Mouse (Mus musculus): Measurements from ENCODE around the gene Agfg1. TPM values are rescaled to one million over a fixed set of nuclear protein-coding genes. Genes with fewer than 3 reads are reported as not detected.
"Not testable (repeated sequence)": the region's sequence is repeated elsewhere in the genome, so short reads cannot be mapped to it uniquely, and the experiment has no call there.

Agfg1 gene
- polyA plus RNA-seq, 1 experiment from 2014 or later: 37.2 TPM

GRCm38 (mm10) chr1:82938666-82939065, 99.4 kb downstream of the Agfg1 start:
- no peak overlapping the region for H3K27ac ChIP-seq (ENCODE audit: low read length)
- H3K27me3 ChIP-seq (ENCODE audit: control insufficient read depth, insufficient read depth, low read length): no peaks in the 10 kb centered on the region
- WGBS: 96% methylated on average over 5 of the region's 5 CpGs
- H3K9me3 ChIP-seq (ENCODE audit: control insufficient read depth, low read depth, low read length): peaks cover 5% of the 10 kb centered on the region; the same call in 1 of the 2 replicates
- H3K9ac ChIP-seq (replicated peaks; ENCODE audit: low read depth, low read length): no peak overlapping the region
- no peak overlapping the region for H3K4me3 ChIP-seq (ENCODE audit: low read depth, low read length)
- H3K4me2 ChIP-seq (replicated peaks; ENCODE audit: low read depth, low read length): no peak overlapping the region
- no peak for ATAC-seq (ENCODE audit: insufficient number of reproducible peaks, insufficient read depth, low FRiP score, low read depth)
- H3K36me3 ChIP-seq (ENCODE audit: control insufficient read depth, insufficient read depth, low read length): no peaks in the 10 kb centered on the region
- H3K4me1 ChIP-seq (ENCODE audit: control insufficient read depth, insufficient read depth, low read length): no peaks in the 10 kb centered on the region

- H3K36me3 ChIP-seq (ENCODE audit: control insufficient read depth, insufficient read depth, low read length); H3K4me2 ChIP-seq (replicated peaks; ENCODE audit: low read depth, low read length); H3K4me3 ChIP-seq (ENCODE audit: low read depth, low read length); H3K27me3 ChIP-seq (ENCODE audit: control insufficient read depth, insufficient read depth, low read length); H3K9ac ChIP-seq (replicated peaks; ENCODE audit: low read depth, low read length); H3K27ac ChIP-seq (ENCODE audit: low read length); ATAC-seq (ENCODE audit: insufficient number of reproducible peaks, insufficient read depth, low FRiP score, low read depth); H3K4me1 ChIP-seq (ENCODE audit: control insufficient read depth, insufficient read depth, low read length); H3K9me3 ChIP-seq (ENCODE audit: control insufficient read depth, low read depth, low read length): not testable (repeated sequence)
- 61% methylated on average over 1 of the region's 2 CpGs for WGBS
Observed at GRCm38 (mm10) chr1:82942505-82942904, 103.2 kb downstream of the Agfg1 start.

DNA sequence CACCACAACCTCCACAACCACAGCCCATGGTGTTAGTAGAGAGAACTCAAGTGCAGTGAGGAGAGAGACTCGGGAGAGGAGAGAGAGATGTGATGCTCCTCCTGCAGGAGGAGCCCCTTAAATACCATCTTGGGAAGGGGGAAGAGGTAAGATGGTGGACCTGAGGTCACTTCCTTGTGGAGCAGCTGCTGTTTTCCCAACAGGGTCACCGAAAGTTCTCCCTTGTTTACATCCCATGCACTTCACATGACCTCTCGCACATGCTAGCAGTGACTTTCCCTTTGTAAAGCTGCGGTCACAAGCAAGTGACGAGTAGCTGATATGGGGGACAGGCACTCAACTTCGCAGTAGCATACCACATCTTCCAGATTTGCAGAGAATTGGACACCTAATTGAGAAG, 104.0 kb downstream of the Agfg1 start, which contains the start of gene A030003K21Rik:
Gene A030003K21Rik (minus strand): TSS at position 94 of the 400 bp plus-strand sequence.
- H3K4me1 ChIP-seq (ENCODE audit: control insufficient read depth, insufficient read depth, low read length); H3K4me3 ChIP-seq (ENCODE audit: low read depth, low read length); H3K27ac ChIP-seq (ENCODE audit: low read length); H3K9me3 ChIP-seq (ENCODE audit: control insufficient read depth, low read depth, low read length); H3K36me3 ChIP-seq (ENCODE audit: control insufficient read depth, insufficient read depth, low read length); ATAC-seq (ENCODE audit: insufficient number of reproducible peaks, insufficient read depth, low FRiP score, low read depth); H3K4me2 ChIP-seq (replicated peaks; ENCODE audit: low read depth, low read length); H3K9ac ChIP-seq (replicated peaks; ENCODE audit: low read depth, low read length); H3K27me3 ChIP-seq (ENCODE audit: control insufficient read depth, insufficient read depth, low read length): not testable (repeated sequence)
- no CpG with 5 or more reads among the region's 6 CpGs for WGBS

GRCm38 (mm10) chr1:82946029-82946428, 106.7 kb downstream of the Agfg1 start:
- 100% methylated on average over 2 of the region's 2 CpGs for WGBS
- H3K9me3 ChIP-seq (ENCODE audit: control insufficient read depth, low read depth, low read length); H3K4me2 ChIP-seq (replicated peaks; ENCODE audit: low read depth, low read length); H3K27ac ChIP-seq (ENCODE audit: low read length); H3K4me3 ChIP-seq (ENCODE audit: low read depth, low read length); ATAC-seq (ENCODE audit: insufficient number of reproducible peaks, insufficient read depth, low FRiP score, low read depth); H3K27me3 ChIP-seq (ENCODE audit: control insufficient read depth, insufficient read depth, low read length); H3K4me1 ChIP-seq (ENCODE audit: control insufficient read depth, insufficient read depth, low read length); H3K9ac ChIP-seq (replicated peaks; ENCODE audit: low read depth, low read length); H3K36me3 ChIP-seq (ENCODE audit: control insufficient read depth, insufficient read depth, low read length): not testable (repeated sequence)

DNA sequence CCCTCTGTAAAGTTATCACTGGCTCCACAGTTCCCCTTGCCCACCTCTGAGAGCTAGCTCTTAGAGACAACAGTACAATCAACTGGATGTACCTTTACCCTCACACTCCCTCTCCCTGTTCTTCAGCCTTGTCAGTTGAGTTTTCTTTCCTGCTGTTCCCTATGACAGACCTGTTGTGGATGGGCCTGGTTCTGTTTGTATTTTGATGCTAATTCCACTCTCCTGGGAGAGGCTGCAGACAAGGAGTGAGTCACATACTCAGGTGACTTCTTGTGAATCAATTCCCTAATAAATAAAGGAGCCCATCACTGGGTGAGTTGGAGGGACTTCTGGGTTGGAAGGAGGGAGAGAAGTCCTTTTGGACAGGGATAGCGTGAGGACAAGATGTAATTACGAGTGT, 109.3 kb downstream of the Agfg1 start:
- H3K9ac ChIP-seq (replicated peaks; ENCODE audit: low read depth, low read length): no peak overlapping the region

More for the DNA sequence above, 109.3 kb downstream of the Agfg1 start:
- H3K4me2 ChIP-seq (replicated peaks; ENCODE audit: low read depth, low read length): no peak overlapping the region
- no peaks in the 10 kb centered on the region for H3K27me3 ChIP-seq (ENCODE audit: control insufficient read depth, insufficient read depth, low read length)
- 89% methylated on average over 2 of the region's 2 CpGs for whole genome bisulfite sequencing
- no peaks in the 10 kb centered on the region for H3K36me3 ChIP-seq (ENCODE audit: control insufficient read depth, insufficient read depth, low read length)
- no peak overlapping the region for H3K4me3 ChIP-seq (ENCODE audit: low read depth, low read length)
- no peaks in the 10 kb centered on the region for H3K9me3 ChIP-seq (ENCODE audit: control insufficient read depth, low read depth, low read length)
- H3K4me1 ChIP-seq (ENCODE audit: control insufficient read depth, insufficient read depth, low read length): no peaks in the 10 kb centered on the region
- no peak overlapping the region for H3K27ac ChIP-seq (ENCODE audit: low read length)
- no peak for ATAC-seq (ENCODE audit: insufficient number of reproducible peaks, insufficient read depth, low FRiP score, low read depth)

Small RNA genes lying within 50 kb of the gene (microRNA-seq; reads per million reads assigned to microRNA genes)
- gene Gm22396: not detected

Other genes with a start within 250 kb of the Agfg1 start
- 200 and 221 TPM in 2 replicates for gene Mff, start 114.6 kb upstream of the Agfg1 start, polyA plus RNA-seq (2014; fragmentation: Nextera tagmentation; extraction: Ambion mirVana)
- gene Tm4sf20, start 71.0 kb upstream of the Agfg1 start, polyA plus RNA-seq (2014; fragmentation: Nextera tagmentation; extraction: Ambion mirVana): 5.2 and 5.8 TPM in 2 replicates
- not detected in 2 replicates for gene Gm47791, start 68.2 kb upstream of the Agfg1 start, polyA plus RNA-seq (2014; fragmentation: Nextera tagmentation; extraction: Ambion mirVana)
- gene A030005L19Rik, start 73.8 kb downstream of the Agfg1 start, polyA plus RNA-seq (2014; fragmentation: Nextera tagmentation; extraction: Ambion mirVana): not detected in 2 replicates
- not detected in 2 replicates for gene A030014E15Rik, start 85.4 kb downstream of the Agfg1 start, polyA plus RNA-seq (2014; fragmentation: Nextera tagmentation; extraction: Ambion mirVana)
- gene Gm6217, start 91.9 kb downstream of the Agfg1 start, polyA plus RNA-seq (2014; fragmentation: Nextera tagmentation; extraction: Ambion mirVana): not detected in 2 replicates
- not detected in 2 replicates for gene A030003K21Rik, start 103.9 kb downstream of the Agfg1 start, polyA plus RNA-seq (2014; fragmentation: Nextera tagmentation; extraction: Ambion mirVana)
- not detected in 2 replicates for gene Gm7544, start 116.5 kb downstream of the Agfg1 start, polyA plus RNA-seq (2014; fragmentation: Nextera tagmentation; extraction: Ambion mirVana)
- gene Gm47955, start 120.8 kb downstream of the Agfg1 start, polyA plus RNA-seq (2014; fragmentation: Nextera tagmentation; extraction: Ambion mirVana): not detected in 2 replicates
- not detected in 2 replicates for gene Gm47959, start 161.1 kb downstream of the Agfg1 start, polyA plus RNA-seq (2014; fragmentation: Nextera tagmentation; extraction: Ambion mirVana)
- 0.56 and 1.1 TPM in 2 replicates for gene Slc19a3, start 199.0 kb downstream of the Agfg1 start, polyA plus RNA-seq (2014; fragmentation: Nextera tagmentation; extraction: Ambion mirVana)
- gene Krtap28-10, start 203.0 kb downstream of the Agfg1 start, polyA plus RNA-seq (2014; fragmentation: Nextera tagmentation; extraction: Ambion mirVana): not detected in 2 replicates
- not detected in 2 replicates for gene Gm47969, start 205.4 kb downstream of the Agfg1 start, polyA plus RNA-seq (2014; fragmentation: Nextera tagmentation; extraction: Ambion mirVana)
- not detected in 2 replicates for gene A030005K14Rik, start 219.9 kb downstream of the Agfg1 start, polyA plus RNA-seq (2014; fragmentation: Nextera tagmentation; extraction: Ambion mirVana)
- not detected in 2 replicates for gene Krtap28-13, start 221.4 kb downstream of the Agfg1 start, polyA plus RNA-seq (2014; fragmentation: Nextera tagmentation; extraction: Ambion mirVana)